In the genomic region with DNA sequence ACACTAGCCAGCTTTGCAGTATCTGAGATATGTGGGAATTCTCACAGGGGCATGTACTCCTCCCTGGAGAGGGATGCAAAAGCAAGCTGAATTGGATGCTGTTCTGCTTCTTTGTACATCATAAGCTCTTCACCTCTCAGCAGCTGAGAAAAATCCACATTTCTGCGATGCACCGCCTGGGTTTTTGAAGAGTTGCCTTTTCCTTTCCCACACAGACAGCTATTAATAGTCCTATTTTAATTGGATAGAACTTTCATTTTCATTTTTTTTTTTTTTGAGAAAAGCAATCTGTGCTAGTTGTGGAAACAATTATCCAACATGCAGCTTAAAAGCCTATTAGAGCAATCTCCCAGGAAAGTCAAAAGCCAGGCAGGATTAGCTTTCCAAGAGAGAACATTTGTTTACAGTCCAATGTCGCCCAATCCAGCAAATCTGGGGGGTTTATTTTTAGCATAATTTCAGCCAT, we compare ENCODE assay signal across 9 mouse cellular contexts.
DNase-seq lines count a peak whose midpoint lies in the region; ATAC-seq and TF ChIP-seq lines count a peak whose summit lies in the region.
"Had no signal": no experiment of that assay in that cellular context is flagged by ENCODE, and none has a peak within 500 bp of the region (broad histone marks: within the 10 kb centered on the region; RNA-seq: fewer than 3 reads in every experiment).

No protein-coding gene starts in this region.

- no peak overlapping the region for H3K4me2 ChIP-seq in heart, embryonic 13.5 days

- DNase-seq in left cerebral cortex, adult 11 months (ENCODE audit: low spot score), result peak; percentile 69
- no peak for DNase-seq in left cerebral cortex, postnatal 4 days
- DNase-seq in layer of hippocampus, adult 9-11 months, result peak; percentile 77
- no peak for DNase-seq in thymus, adult 2 months
- no peak for DNase-seq in embryo, embryonic 10.5 days (ENCODE audit: low spot score)
- no peak for DNase-seq in adrenal gland, postnatal 36 days

- 50% methylated on average over 3 of the region's 3 CpGs for WGBS in heart, embryonic 13.5 days
- WGBS in olfactory bulb, adult 2 months, result 17% methylated on average over 3 of the region's 3 CpGs
- WGBS in thymus, adult 2 months, result 84% methylated on average over 3 of the region's 3 CpGs

- H3K27ac ChIP-seq in heart, embryonic 13.5 days (replicated peaks), result peak overlapping the region; percentile 65; the same call in 1 of the 2 replicates
- H3K27ac ChIP-seq in olfactory bulb, adult 2 months (ENCODE audit: insufficient read depth, low read depth, low read length), result peak overlapping the region; percentile 10; the same call in 1 of the 2 replicates
- no peak overlapping the region for H3K27ac ChIP-seq in thymus, adult 2 months (ENCODE audit: control insufficient read depth, insufficient read depth, low read length)

- ATAC-seq in heart, embryonic 13.5 days (ENCODE audit: extremely low read depth, insufficient number of reproducible peaks, low FRiP score, low TSS enrichment), result no peak

- H3K27me3 ChIP-seq in heart, embryonic 13.5 days (replicated peaks), result no peaks in the 10 kb centered on the region
- no peaks in the 10 kb centered on the region for H3K27me3 ChIP-seq in thymus, adult 2 months (ENCODE audit: control insufficient read depth, insufficient read depth, low read length)

- H3K4me1 ChIP-seq in heart, embryonic 13.5 days, result peaks cover 13% of the 10 kb centered on the region; the same call in 1 of the 2 replicates
- no peaks in the 10 kb centered on the region for H3K4me1 ChIP-seq in olfactory bulb, adult 2 months (ENCODE audit: control insufficient read depth, insufficient read depth, low read length)
- H3K4me1 ChIP-seq in thymus, adult 2 months (replicated peaks; ENCODE audit: control insufficient read depth, insufficient read depth, low read length), result no peaks in the 10 kb centered on the region

- no peak overlapping the region for H3K4me3 ChIP-seq in heart, embryonic 13.5 days
- no peak overlapping the region for H3K4me3 ChIP-seq in olfactory bulb, adult 2 months (ENCODE audit: insufficient read depth, low read depth, low read length)
- H3K4me3 ChIP-seq in thymus, adult 2 months (ENCODE audit: control insufficient read depth, insufficient read depth, low read length), result no peak overlapping the region
- H3K4me3 ChIP-seq: myocyte had no signal

- TF ChIP-seq CTCF in olfactory bulb, adult 2 months (IDR thresholded peaks at IDR 0.05; ENCODE audit: insufficient read depth, low read depth, low read length), result no peak
- no peak for TF ChIP-seq CTCF in thymus, adult 2 months (IDR thresholded peaks at IDR 0.05; ENCODE audit: borderline replicate concordance, control insufficient read depth, extremely low read depth, insufficient read depth, low read length, poor library complexity)

- H3K36me3 ChIP-seq in heart, embryonic 13.5 days, result no peaks in the 10 kb centered on the region
- no peaks in the 10 kb centered on the region for H3K36me3 ChIP-seq in thymus, adult 2 months (ENCODE audit: control insufficient read depth, insufficient read depth, low read length)

- H3K9ac ChIP-seq in heart, embryonic 13.5 days, result no peak overlapping the region; the same call in 1 of the 2 replicates

- no peak for TF ChIP-seq POLR2A in olfactory bulb, adult 2 months (IDR thresholded peaks at IDR 0.05; ENCODE audit: insufficient read depth, low read depth, low read length)
- no peak for TF ChIP-seq POLR2A in thymus, adult 2 months (IDR thresholded peaks at IDR 0.05; ENCODE audit: control insufficient read depth, extremely low read depth, insufficient read depth, low read length, poor library complexity)

- H3K9me3 ChIP-seq in heart, embryonic 13.5 days, result no peaks in the 10 kb centered on the region

- intact Hi-C loops in left cerebral cortex, postnatal 4 days (cut with DNase I), result no loop called here

Comparison
In these comparisons a context has a peak if more than half of its experiments do, and no peak if none do; other contexts are left out.
1. DNase-seq: peak in left cerebral cortex, adult 11 months (single experiment) and layer of hippocampus, adult 9-11 months (single experiment); none in left cerebral cortex, postnatal 4 days (single experiment), thymus, adult 2 months (single experiment), embryo, embryonic 10.5 days (single experiment) and adrenal gland, postnatal 36 days (0 of 2).